Mouse (Mus musculus) myocyte (in vitro differentiated cells): Measurements from ENCODE around the gene Xrra1. TPM values are rescaled to one million over a fixed set of nuclear protein-coding genes. Genes with fewer than 3 reads are reported as not detected.

ENCODE experiments used
- H3K27me3 ChIP-seq: one replicate; pipeline ENCODE4 v1.6.1; 2011; ENCODE audit not compliant: control insufficient read depth, insufficient read depth, insufficient read length
- H3K36me3 ChIP-seq: one replicate; pipeline ENCODE4 v1.6.1; 2011; ENCODE audit not compliant: control insufficient read depth, insufficient read depth
- H3K4me2 ChIP-seq: one replicate; pipeline ENCODE4 v1.6.1; 2011; ENCODE audit warnings: low read depth, control low read depth
- H3K4me3 ChIP-seq: one replicate; pipeline ENCODE4 v1.5.1; 2011; ENCODE audit warnings: mild to moderate bottlenecking, control low read depth, moderate library complexity
- H3K79me2 ChIP-seq: one replicate; pipeline ENCODE4 v1.6.1; 2011; ENCODE audit not compliant: control insufficient read depth, insufficient read depth
- H3ac ChIP-seq: one replicate; pipeline ENCODE4 v1.6.1; 2011; ENCODE audit not compliant: control insufficient read depth, insufficient read length
- CEBPB ChIP-seq: IDR thresholded peaks from 2 replicates; pipeline ENCODE4 v1.6.1; 2011; ENCODE audit warnings: mild to moderate bottlenecking, moderate library complexity; ENCODE audit not compliant: poor library complexity, insufficient read depth, severe bottlenecking
- E2F4 ChIP-seq: IDR thresholded peaks from one replicate; pipeline ENCODE4 v1.6.1; 2011; ENCODE audit warnings: mild to moderate bottlenecking, control low read depth, moderate library complexity; ENCODE audit not compliant: insufficient read depth
- MAX ChIP-seq: IDR thresholded peaks from one replicate; pipeline ENCODE4 v1.6.1; 2011; ENCODE audit warnings: low read depth, mild to moderate bottlenecking, control low read depth
- MYOD1 ChIP-seq, 3 experiments: IDR thresholded peaks; one replicate each; pipeline ENCODE4 v1.6.1; 2011; ENCODE audit warnings: control low read depth in 2 of 3, low read depth in 2 of 3, mild to moderate bottlenecking in 2 of 3, moderate library complexity in 1 of 3; ENCODE audit not compliant: insufficient read length in 2 of 3, control insufficient read depth in 1 of 3
- MYOG ChIP-seq, 3 experiments: IDR thresholded peaks; one replicate each; pipeline ENCODE4 v1.6.1; 2011; ENCODE audit warnings: control low read depth in 2 of 3, low read depth in 2 of 3, mild to moderate bottlenecking in 2 of 3; ENCODE audit not compliant: insufficient read length in 2 of 3, control insufficient read depth in 1 of 3, insufficient read depth in 1 of 3
- POLR2A ChIP-seq: IDR thresholded peaks from one replicate; pipeline ENCODE4 v1.6.1; 2011; ENCODE audit warnings: low read depth, mild to moderate bottlenecking, control low read depth, moderate library complexity; ENCODE audit not compliant: insufficient read length
- POLR2AphosphoS2 ChIP-seq: IDR thresholded peaks from one replicate; pipeline ENCODE4 v1.6.1; 2011; ENCODE audit warnings: low read depth, control low read depth; ENCODE audit not compliant: insufficient read length
- REST ChIP-seq: IDR thresholded peaks from one replicate; pipeline ENCODE4 v1.6.1; 2011; ENCODE audit warnings: mild to moderate bottlenecking, control low read depth, moderate library complexity; ENCODE audit not compliant: insufficient read depth, insufficient read length
- SRF ChIP-seq: IDR thresholded peaks from one replicate; pipeline ENCODE4 v1.6.1; 2011; ENCODE audit warnings: low read depth; ENCODE audit not compliant: control insufficient read depth, insufficient read length
- TCF12 ChIP-seq: IDR thresholded peaks from one replicate; pipeline ENCODE4 v1.6.1; 2011; ENCODE audit warnings: mild to moderate bottlenecking, control low read depth; ENCODE audit not compliant: poor library complexity, insufficient read depth, severe bottlenecking
- TCF3 ChIP-seq: IDR thresholded peaks from one replicate; pipeline ENCODE4 v1.6.1; 2011; ENCODE audit warnings: low read depth, control low read depth; ENCODE audit not compliant: insufficient read length
- USF1 ChIP-seq: IDR thresholded peaks from one replicate; pipeline ENCODE4 v1.6.1; 2011; ENCODE audit warnings: low read depth, mild to moderate bottlenecking, control low read depth, moderate library complexity
- polyA plus RNA-seq: library from polyadenylated mRNA; unstranded; fragments of >200 nt; fragmentation: generic; extraction: Trizol; gene quantifications from one replicate; pipeline ENCODE4 v1.2.1, GENCODE M21; 2012; ENCODE audit warnings: missing spikeins

Xrra1 gene
- polyA plus RNA-seq, 1 experiment: 0.31 TPM

GRCm38 (mm10) chr7:99834314-99834853, 24.5 kb upstream of the Xrra1 start:
- Histone ChIP-seq H3K4me3 (no peak overlapping the region), H3K79me2 (no peaks in the 10 kb centered on the region), H3K4me2 (no peak overlapping the region), H3K27me3 (no peaks in the 10 kb centered on the region), H3K36me3 (peaks cover 14% of the 10 kb centered on the region), H3ac (no peak overlapping the region)
- TF ChIP-seq MYOD1 (IDR thresholded peaks at IDR 0.05; ENCODE audit: control insufficient read depth in 1 of 3, insufficient read length in 2 of 3, low read depth in 2 of 3) (no peak), TCF12 (no peak), MAX (no peak)

DNA sequence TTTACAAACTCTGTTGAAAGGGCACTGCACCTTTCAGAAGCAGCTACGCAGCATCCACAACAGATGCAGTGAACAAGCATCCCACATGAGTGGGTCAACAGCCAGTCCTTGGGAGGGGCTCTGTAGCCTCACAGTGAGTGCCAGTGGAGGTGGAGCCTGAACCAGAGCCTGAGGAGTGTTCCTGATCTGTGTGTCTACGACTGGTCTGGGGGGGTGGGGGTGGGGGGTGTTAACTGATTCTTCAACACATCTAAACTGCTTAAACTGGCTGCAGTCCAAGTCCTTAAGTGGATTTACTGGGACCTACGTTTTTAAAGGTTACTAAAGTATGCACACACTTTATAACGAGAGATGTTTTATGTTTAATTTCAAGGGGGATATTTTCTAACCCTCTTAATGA, 22.1 kb upstream of the Xrra1 start:
- H3ac ChIP-seq: no peak overlapping the region
- no peak for TF ChIP-seq TCF12
- no peak for TF ChIP-seq REST
- no peak for TF ChIP-seq TCF3
- TF ChIP-seq MYOD1 (IDR thresholded peaks at IDR 0.05; ENCODE audit: control insufficient read depth in 1 of 3, insufficient read length in 2 of 3, low read depth in 2 of 3): no peak
- TF ChIP-seq USF1: no peak
- no peak for TF ChIP-seq POLR2A
- no peak for TF ChIP-seq CEBPB
- no peak for TF ChIP-seq E2F4
- no peak for TF ChIP-seq SRF
- TF ChIP-seq MAX: no peak
- no peak for TF ChIP-seq POLR2AphosphoS2
- TF ChIP-seq MYOG (IDR thresholded peaks at IDR 0.05; ENCODE audit: control insufficient read depth in 1 of 3, insufficient read depth in 1 of 3, insufficient read length in 2 of 3, low read depth in 2 of 3): no peak
- no peak overlapping the region for H3K4me3 ChIP-seq
- no peaks in the 10 kb centered on the region for H3K27me3 ChIP-seq
- no peak overlapping the region for H3K4me2 ChIP-seq
- H3K36me3 ChIP-seq: peaks cover 21% of the 10 kb centered on the region
- no peaks in the 10 kb centered on the region for H3K79me2 ChIP-seq

DNA sequence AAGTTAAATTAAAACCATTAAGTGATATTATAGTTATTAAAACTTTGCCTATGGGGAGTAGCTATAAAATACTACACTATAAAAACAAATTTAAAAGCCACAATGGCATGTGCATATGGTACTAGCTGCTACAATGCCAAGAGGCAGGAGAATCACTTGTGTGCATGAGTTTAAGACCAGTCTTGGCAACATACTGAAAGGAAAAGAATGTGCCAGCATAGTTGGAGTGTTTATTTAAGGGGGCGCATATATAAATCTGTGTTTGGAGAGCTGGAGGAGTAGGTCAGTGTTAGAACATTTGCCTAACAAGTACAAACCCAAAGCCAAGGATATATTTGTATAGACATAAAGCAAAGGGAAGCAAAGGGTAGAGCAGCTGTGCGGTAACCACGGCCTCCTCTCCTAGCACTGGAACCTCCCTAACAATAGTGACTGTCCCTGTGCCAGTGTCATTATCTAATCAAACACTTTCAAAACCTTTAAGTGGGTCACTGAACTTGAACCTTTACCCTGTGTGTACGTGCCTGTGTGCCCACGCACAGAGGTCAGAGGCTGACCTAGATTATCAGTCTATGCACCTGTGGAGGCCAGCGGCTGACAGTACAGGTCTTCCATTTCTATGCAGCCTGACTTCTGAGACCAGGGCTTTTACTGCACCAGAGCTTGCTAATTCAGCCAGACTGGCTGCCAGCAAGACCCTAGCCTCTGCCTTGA, 21.4 kb upstream of the Xrra1 start:
- H3K79me2 ChIP-seq: no peaks in the 10 kb centered on the region
- no peak overlapping the region for H3K4me3 ChIP-seq
- H3ac ChIP-seq: no peak overlapping the region
- TF ChIP-seq CEBPB: no peak
- H3K36me3 ChIP-seq: peaks cover 21% of the 10 kb centered on the region
- no peak overlapping the region for H3K4me2 ChIP-seq
- H3K27me3 ChIP-seq: no peaks in the 10 kb centered on the region

DNA sequence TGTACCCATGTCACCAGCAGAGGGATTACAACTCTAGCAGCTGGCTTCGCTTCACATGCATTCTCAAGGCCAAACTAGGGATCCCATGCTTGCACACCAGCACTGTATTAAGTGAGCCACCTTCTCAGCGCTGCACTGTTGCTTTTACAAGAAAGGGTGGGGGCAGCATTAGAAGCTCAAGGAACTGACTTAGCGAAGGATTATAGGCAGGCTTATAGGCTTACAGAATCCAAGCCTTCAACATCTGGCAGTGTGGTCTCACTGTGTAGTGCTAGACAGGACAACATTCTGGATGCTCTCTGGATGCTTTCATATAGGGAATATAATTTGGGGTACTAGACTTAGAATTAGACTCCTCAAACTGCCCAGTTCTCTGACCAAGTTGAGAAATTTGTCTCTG, 20.7 kb upstream of the Xrra1 start:
- H3K79me2 ChIP-seq: no peaks in the 10 kb centered on the region
- no peak overlapping the region for H3K4me3 ChIP-seq
- TF ChIP-seq MAX (no peak), SRF (no peak), E2F4 (no peak)
- H3K27me3 ChIP-seq: no peaks in the 10 kb centered on the region
- H3ac ChIP-seq: no peak overlapping the region
- H3K36me3 ChIP-seq: peaks cover 28% of the 10 kb centered on the region
- no peak overlapping the region for H3K4me2 ChIP-seq

DNA sequence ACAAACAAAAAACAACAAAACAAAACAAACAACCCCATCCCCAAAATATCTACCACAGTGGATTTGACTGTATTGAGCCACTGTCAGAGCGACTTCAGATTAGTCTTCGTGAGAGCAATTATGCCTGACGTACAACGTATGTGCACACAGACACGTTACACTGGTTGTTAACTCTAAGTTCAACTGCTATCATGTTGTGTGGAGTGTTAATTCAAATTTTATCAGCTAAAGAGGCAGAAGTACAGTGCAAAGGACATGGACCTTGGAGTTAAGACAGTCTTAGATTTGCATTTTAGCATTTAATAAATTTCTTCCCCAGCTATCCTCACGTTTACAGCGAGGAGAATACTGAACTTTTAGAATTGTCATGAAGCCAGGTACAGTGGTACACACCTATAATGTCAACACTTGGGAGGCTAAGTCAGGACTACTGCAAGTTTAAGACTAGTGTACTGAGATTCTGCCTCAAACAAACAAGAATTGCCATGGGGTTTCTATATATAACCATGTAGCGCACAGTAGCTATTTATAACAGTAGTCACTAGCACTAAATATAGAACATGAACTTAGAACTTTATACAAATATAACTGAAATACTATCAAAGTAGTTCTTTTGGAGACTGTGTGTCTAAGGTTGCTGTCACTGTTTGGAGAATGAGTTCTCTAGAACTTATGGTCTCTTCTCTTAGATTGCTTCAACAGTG, 13.2 kb upstream of the Xrra1 start:
- Histone ChIP-seq H3K79me2 (peaks cover 6% of the 10 kb centered on the region), H3K4me2 (peak overlapping the region; percentile 24), H3K36me3 (peaks cover 32% of the 10 kb centered on the region), H3K4me3 (no peak overlapping the region), H3ac (no peak overlapping the region), H3K27me3 (no peaks in the 10 kb centered on the region)
- no peak for TF ChIP-seq TCF12

DNA sequence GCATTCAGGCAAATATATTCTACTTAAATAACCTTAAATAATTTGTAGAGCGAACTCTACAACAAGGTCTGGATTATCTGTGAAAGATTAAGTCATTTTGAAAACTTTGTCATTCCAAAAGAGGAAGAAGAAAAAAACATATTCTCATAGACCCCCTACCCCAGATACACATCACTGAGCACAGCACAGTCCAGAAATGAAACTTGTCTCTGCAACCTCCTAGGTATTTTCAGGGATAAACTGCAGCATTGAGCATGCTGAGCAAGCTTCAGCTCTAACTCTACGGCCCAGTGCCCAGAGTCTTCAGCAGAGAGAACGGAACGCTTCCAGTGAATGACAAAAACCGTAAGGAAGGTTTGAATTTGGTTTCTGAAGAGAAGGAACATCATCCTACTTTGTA, 8.4 kb upstream of the Xrra1 start:
- Histone ChIP-seq H3K79me2 (peaks cover 45% of the 10 kb centered on the region), H3K4me2 (no peak overlapping the region), H3K4me3 (no peak overlapping the region), H3K27me3 (no peaks in the 10 kb centered on the region), H3K36me3 (peaks cover 25% of the 10 kb centered on the region), H3ac (no peak overlapping the region)
- no peak for TF ChIP-seq SRF
- TF ChIP-seq TCF3: no peak
- no peak for TF ChIP-seq MAX
- TF ChIP-seq E2F4: no peak
- TF ChIP-seq USF1: no peak
- TF ChIP-seq TCF12: no peak
- TF ChIP-seq MYOD1 (IDR thresholded peaks at IDR 0.05; ENCODE audit: control insufficient read depth in 1 of 3, insufficient read length in 2 of 3, low read depth in 2 of 3): no peak
- TF ChIP-seq POLR2A: no peak
- TF ChIP-seq MYOG (IDR thresholded peaks at IDR 0.05; ENCODE audit: control insufficient read depth in 1 of 3, insufficient read depth in 1 of 3, insufficient read length in 2 of 3, low read depth in 2 of 3): no peak
- no peak for TF ChIP-seq CEBPB
- no peak for TF ChIP-seq POLR2AphosphoS2
- no peak for TF ChIP-seq REST
